Mouse (Mus musculus): ENCODE measurements around the gene Gsta3. TPM values are rescaled to one million over a fixed set of nuclear protein-coding genes. Genes with fewer than 3 reads are reported as not detected.
A peak's percentile ranks its signal among the peaks of the same experiment; 100 is the strongest.
"Not testable (repeated sequence)": the region's sequence is repeated elsewhere in the genome, so short reads cannot be mapped to it uniquely, and the experiment has no call there.

The Gsta3 gene
- 0.20 and 0.52 TPM in 2 replicates for polyA plus RNA-seq (2016; fragmentation: Nextera tagmentation; extraction: Ambion mirVana)

DNA sequence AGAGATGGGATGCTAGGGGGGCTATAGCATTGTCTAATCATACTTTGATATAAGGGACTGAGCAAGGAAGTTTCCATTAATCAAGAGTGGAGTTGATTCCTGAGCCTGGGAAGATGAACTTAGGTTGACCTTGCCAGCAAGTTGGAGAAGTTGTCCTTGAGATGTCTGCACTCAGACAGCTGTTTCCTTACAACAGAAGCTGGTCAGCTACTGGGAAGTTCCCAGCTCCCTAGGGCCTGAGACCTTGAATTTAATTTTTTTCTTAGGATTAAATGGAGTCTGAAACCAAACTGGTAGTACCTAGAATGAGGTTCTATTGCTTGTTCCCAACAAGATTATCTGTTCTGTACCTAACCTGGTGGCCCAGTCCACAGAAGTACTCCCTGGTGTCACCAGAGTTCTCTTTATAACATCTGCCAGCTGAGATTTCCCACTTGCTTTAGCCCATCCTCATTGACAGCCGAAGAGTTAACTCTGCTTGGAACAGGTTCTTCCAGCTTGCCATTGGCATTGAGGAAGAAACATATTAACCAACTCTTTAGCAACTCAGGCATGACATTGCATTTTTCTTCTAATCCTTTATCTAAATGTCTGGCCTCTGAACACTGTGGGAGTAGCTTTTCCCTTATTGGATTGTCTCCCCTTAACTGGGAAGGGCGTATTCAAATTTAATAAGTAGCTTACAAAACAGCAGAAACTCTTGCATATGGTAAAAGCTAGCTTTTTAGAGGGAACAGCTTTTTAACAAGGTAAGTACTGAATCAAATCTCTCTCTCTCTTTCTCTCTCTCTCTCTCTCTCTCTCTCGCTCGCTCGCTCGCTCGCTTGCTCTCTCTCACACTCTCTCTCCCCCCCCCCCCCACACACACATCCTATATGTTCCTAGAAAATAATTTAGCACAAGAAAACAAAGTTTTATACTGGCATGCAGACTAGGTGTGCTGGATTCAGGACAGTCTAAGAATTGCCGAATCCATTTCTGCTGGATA, at the start of gene Gsta3:
Gene Gsta3 (plus strand): TSS at position 679 of the 988 bp plus-strand sequence.
- no peak within 1 kb of the TSS for H3K27ac ChIP-seq (replicated peaks)
- WGBS: 89% methylated on average over 8 of the region's 8 CpGs
- H3K4me1 ChIP-seq: no peaks in the 10 kb centered on the region
- no peak for DNase-seq (ENCODE audit: low spot score)
- H3K36me3 ChIP-seq (replicated peaks): no peaks in the 10 kb centered on the region
- no peaks in the 10 kb centered on the region for H3K9me3 ChIP-seq
- H3K27me3 ChIP-seq (replicated peaks; ENCODE audit: low read depth, poor library complexity, severe bottlenecking): no peaks in the 10 kb centered on the region
- no peak within 1 kb of the TSS for H3K4me3 ChIP-seq

DNA sequence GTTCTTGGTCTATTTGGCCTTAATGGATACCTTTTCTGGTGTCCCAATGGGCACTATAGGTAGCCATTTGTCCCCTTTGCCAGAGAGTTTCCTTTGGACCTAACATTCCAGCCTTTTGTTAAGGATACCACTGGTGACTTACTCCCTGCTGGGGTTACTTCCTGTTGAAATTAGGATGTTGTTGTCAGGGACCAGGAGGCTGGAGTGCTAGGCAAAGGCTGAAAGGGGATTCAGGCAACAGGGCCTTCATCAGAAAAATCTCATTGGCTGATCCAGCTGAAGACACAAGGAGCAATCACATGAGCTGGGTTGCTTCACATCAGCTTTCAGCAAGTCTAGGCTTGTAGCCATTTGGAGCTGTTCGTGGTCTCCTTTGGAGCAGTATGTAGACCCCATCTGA, 34.1 kb upstream of the Gsta3 start:
- 91% methylated on average over 1 of the region's 1 CpGs for WGBS
- no peaks in the 10 kb centered on the region for H3K4me1 ChIP-seq
- no peak overlapping the region for H3K27ac ChIP-seq (replicated peaks)
- no peaks in the 10 kb centered on the region for H3K36me3 ChIP-seq (replicated peaks)
- no peaks in the 10 kb centered on the region for H3K9me3 ChIP-seq
- no peak for DNase-seq (ENCODE audit: low spot score)
- H3K4me3 ChIP-seq: no peak overlapping the region
- H3K27me3 ChIP-seq (replicated peaks; ENCODE audit: low read depth, poor library complexity, severe bottlenecking): no peaks in the 10 kb centered on the region

DNA sequence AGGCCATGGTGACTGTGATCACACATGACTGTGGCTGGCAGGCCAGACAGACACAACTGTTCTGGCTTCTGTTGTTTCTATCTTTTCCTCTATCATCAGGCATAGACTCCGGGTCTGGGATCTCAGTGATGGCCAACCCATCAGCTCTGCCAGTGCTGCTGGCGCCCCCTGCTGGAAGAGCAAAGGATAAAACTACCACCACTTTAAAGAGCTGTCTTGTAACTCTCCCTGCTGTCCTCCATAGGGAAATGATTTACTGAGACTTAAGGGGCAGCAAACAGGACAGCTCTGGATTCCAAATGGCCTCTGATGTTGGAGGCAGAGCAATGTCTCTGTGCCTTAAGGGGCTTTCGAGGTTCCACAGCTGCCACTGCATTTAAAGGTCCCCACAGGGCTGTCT, 26.9 kb upstream of the Gsta3 start:
- 32% methylated on average over 3 of the region's 3 CpGs for WGBS
- H3K4me3 ChIP-seq; H3K4me1 ChIP-seq; H3K36me3 ChIP-seq (replicated peaks); DNase-seq (ENCODE audit: low spot score); H3K27me3 ChIP-seq (replicated peaks; ENCODE audit: low read depth, poor library complexity, severe bottlenecking); H3K27ac ChIP-seq (replicated peaks); H3K9me3 ChIP-seq: not testable (repeated sequence)

DNA sequence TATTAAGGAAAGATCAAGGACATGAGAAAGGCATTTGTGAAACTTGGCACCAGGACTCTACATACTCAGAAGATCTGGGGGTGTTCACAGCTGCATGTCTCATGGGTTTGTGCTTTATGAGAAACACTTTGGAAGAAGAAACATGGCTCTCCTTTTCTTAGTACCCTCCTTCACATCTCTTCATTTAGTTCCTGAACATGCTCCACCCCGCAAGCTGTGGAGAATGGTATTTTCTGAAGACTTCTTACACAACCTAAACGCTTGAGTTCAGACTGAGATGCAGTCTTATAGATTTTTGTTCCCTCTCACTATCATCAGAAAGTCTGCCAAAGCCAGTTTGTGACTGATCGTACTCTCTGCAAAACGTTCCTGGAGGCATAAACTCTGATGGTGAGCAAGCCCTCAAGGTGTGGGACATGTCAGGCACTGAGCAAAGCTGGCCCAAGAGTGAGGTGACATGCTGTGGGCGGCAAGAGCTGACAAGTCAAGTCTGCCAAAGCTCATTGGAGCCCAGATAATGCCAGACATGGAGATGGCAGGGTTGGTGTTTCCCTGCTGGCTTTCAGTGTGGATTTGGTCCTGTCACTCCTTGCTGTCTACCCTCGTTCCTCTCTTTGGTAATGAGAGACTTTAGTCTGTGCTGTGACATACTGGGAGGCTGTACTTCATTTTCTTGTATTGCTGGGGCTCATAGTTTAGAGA, 26.2 kb upstream of the Gsta3 start:
- WGBS: 77% methylated on average over 6 of the region's 6 CpGs
- not testable (repeated sequence) for DNase-seq (ENCODE audit: low spot score); H3K36me3 ChIP-seq (replicated peaks); H3K9me3 ChIP-seq; H3K27ac ChIP-seq (replicated peaks); H3K4me1 ChIP-seq; H3K4me3 ChIP-seq; H3K27me3 ChIP-seq (replicated peaks; ENCODE audit: low read depth, poor library complexity, severe bottlenecking)

DNA sequence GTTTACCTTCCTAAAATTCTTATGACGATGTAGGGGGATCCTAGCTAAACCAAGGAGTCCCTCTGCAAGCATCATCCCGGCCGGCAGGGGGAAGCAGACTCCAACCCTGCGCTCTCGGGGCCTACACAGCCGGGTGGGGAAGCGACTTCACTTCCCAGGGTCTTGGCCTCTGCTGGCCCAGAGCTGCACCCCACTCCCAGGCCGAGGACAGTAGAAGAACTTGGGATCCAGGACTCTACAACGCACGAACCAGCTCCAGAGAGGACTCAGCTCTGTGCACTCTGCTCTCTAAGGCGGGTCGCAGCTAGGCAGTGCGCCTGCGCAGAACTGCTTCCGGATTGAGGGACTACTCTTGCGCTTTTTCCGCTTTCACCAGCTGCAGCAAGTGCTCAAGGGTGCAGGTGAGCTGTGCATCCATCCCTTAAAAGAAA, 21.9 kb upstream of the Gsta3 start, which contains the start of gene Tmem14a:
Gene Tmem14a (plus strand): TSS at position 87 of the 431 bp plus-strand sequence.
- WGBS: under 1% methylated on average over 17 of the region's 17 CpGs
- peak within 1 kb of the TSS; percentile 67 for H3K4me3 ChIP-seq
- no peaks in the 10 kb centered on the region for H3K27me3 ChIP-seq (replicated peaks; ENCODE audit: low read depth, poor library complexity, severe bottlenecking)
- peak within 1 kb of the TSS; percentile 92 for H3K27ac ChIP-seq (replicated peaks)
- DNase-seq (ENCODE audit: low spot score): peak; percentile 88
- H3K36me3 ChIP-seq (replicated peaks): no peaks in the 10 kb centered on the region
- no peaks in the 10 kb centered on the region for H3K9me3 ChIP-seq
- H3K4me1 ChIP-seq: peaks cover 10% of the 10 kb centered on the region

DNA sequence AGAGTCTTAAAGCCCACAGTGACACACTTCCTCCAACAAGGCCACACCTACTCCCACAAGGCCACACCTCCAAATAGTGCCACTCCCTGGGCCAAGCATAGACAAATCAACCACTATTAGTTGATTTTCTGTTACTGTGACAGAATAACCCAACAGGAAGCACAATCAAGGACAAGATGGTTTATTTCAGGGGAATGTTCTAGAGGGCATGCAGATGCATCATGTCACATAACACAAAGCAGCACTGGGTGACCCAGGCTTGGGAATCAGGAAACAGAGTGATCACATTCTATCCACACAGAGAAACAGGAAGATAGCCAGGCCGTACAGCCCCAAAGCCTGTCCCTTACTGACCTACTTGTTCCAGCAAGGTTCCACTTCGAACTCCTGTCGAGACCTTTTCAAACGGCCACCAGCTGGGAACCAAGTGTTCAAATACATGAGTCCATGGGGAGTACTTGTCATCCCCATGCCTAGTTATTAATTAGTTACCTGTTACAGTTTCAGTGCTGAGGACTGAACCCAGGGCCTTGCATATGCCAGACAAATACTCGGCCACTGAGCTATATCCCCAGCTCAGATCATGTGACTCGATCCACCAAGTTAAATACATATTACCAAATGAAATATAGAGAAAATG, 12.5 kb upstream of the Gsta3 start:
- 90% methylated on average over 6 of the region's 6 CpGs for WGBS
- no peaks in the 10 kb centered on the region for H3K27me3 ChIP-seq (replicated peaks; ENCODE audit: low read depth, poor library complexity, severe bottlenecking)

DNA sequence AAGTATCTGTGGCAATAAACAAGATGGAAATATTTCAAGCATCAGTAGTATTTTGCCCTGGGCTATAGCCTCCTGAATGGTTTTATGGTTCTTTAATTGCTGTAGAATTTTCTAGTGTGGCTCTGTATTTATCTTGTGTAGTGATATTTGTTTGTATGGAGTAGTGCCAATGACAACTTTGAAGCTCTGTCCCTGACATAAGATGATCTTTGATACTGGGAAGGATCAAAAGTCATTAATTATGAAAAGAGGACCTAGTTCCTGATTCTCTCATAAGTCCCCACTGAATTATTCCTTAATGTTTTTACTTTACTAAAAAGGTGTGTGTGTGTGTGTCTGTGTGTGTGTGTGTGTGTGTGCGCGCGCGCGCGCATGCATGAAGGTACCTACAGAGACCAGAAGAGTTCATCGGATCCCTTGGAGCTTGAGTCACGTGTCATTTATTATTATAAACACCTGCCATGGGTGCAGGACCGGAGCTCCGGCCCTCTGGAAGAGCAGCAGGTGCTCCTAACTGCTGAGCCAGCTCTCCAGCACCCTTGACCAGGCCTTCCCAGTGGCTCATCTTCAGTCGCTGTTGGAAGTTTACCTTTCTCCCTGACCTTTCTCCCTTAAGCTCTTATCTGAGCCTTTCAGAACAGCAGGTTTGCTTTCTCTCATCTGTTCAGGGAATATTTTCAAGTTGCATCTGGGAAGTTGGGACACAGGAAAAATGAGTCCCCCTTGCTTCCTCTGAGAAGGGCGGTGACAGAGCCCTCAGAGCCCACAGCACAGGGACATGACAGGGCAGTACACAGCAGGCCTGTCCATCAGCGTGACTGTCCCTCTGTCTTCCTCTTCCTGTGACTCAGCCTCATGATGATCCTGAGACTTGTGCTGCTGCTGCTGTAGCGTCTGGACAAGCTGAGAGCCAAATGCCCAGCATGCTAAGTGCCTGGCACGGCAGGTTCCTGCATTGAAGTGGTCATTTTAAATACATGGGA, 11.4 kb upstream of the Gsta3 start:
- H3K4me1 ChIP-seq; H3K4me3 ChIP-seq; DNase-seq (ENCODE audit: low spot score); H3K27me3 ChIP-seq (replicated peaks; ENCODE audit: low read depth, poor library complexity, severe bottlenecking); H3K27ac ChIP-seq (replicated peaks); H3K36me3 ChIP-seq (replicated peaks); H3K9me3 ChIP-seq: not testable (repeated sequence)
- 81% methylated on average over 15 of the region's 15 CpGs for WGBS

More for the DNA sequence above, 12.5 kb upstream of the Gsta3 start:
- Histone ChIP-seq H3K4me1 (peaks cover 8% of the 10 kb centered on the region; the same call in 1 of the 2 replicates), H3K4me3 (no peak overlapping the region), H3K27ac (replicated peaks) (no peak overlapping the region), H3K36me3 (replicated peaks) (no peaks in the 10 kb centered on the region; the same call in 1 of the 2 replicates), H3K9me3 (no peaks in the 10 kb centered on the region)
- no peak for DNase-seq (ENCODE audit: low spot score)

DNA sequence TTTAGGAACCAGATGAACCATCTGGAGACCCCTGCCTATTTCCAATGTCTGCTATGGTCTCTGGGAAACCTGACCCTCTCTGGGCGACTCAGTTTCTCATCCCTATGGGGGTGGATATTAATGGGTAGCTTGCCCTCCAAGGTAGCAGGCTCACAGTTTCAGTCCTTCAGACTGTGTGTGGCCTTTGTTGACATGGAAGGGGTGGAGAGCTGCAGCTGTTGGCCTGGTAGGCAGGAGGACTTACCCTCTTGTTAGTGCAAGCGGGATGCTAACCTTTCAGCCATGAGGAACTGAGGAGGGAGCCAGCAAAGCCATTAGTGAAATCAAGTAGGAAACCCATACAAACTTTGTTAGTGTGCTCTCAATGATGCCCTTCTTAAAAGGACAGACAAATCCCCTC, 10.0 kb upstream of the Gsta3 start:
- no peaks in the 10 kb centered on the region for H3K9me3 ChIP-seq
- no peak overlapping the region for H3K4me3 ChIP-seq
- no peaks in the 10 kb centered on the region; the same call in 1 of the 2 replicates for H3K36me3 ChIP-seq (replicated peaks)
- H3K27me3 ChIP-seq (replicated peaks; ENCODE audit: low read depth, poor library complexity, severe bottlenecking): no peaks in the 10 kb centered on the region
- 81% methylated on average over 2 of the region's 2 CpGs for WGBS
- DNase-seq (ENCODE audit: low spot score): no peak
- H3K4me1 ChIP-seq: peaks cover 8% of the 10 kb centered on the region; the same call in 1 of the 2 replicates
- no peak overlapping the region for H3K27ac ChIP-seq (replicated peaks)

DNA sequence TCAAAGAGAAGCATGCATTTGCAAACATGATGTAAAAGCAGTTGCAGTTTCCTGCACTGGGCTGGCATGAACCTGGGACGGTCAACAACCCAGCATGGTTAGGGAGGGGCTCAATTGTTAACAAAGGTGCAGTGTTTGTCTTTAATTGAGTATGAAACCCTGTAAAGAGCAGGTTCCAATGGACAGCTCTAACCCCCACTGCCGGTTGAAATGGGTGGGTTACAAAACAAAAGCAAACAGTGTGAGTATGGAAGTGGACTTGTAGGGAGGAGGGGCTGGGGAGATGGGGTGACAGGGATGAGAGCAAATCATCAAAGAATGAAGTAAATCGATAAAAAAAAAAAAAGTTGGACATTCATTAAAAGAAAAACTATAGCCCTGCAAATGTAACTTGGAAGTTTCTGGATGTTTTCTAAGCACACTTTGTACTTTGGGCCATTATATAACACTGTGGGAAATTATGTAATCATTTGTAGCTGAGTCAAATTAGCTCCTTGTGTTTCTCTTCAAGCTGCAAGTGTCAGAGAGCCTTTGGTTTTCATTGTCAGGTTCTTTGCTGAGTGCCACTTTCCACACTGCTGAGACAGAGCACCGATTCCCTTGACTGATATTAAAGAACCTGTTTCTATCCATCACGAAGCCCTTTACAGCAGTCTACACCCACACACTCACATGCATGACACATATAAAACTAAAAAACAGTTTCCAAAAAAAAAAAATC, 8.5 kb upstream of the Gsta3 start:
- Histone ChIP-seq H3K4me3 (no peak overlapping the region), H3K4me1 (peaks cover 8% of the 10 kb centered on the region; the same call in 1 of the 2 replicates), H3K27ac (replicated peaks) (no peak overlapping the region), H3K9me3 (no peaks in the 10 kb centered on the region), H3K36me3 (replicated peaks) (no peaks in the 10 kb centered on the region), H3K27me3 (replicated peaks; ENCODE audit: low read depth, poor library complexity, severe bottlenecking) (no peaks in the 10 kb centered on the region)
- no peak for DNase-seq (ENCODE audit: low spot score)
- WGBS: 62% methylated on average over 5 of the region's 5 CpGs

DNA sequence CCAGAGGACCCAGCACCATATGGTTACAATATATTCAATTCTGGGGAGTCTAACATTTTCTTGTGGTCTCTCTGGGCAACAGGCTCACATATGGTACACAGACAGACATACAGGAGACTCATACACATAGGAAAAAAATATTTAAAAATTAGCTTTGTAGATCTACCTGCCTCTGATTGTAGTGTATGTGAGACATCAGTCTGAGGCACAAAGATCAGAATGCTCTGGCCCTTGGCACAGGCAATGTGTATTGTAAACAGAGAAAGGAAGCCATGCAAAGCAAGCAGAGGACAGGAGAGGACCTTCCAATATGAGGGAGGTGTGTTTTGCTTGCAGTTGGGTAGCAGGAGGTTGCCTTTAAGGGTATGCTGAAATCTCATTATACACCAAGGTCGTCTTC, 7.9 kb upstream of the Gsta3 start:
- DNase-seq (ENCODE audit: low spot score): no peak
- Histone ChIP-seq H3K27ac (replicated peaks) (no peak overlapping the region), H3K9me3 (no peaks in the 10 kb centered on the region), H3K36me3 (replicated peaks) (no peaks in the 10 kb centered on the region), H3K27me3 (replicated peaks; ENCODE audit: low read depth, poor library complexity, severe bottlenecking) (no peaks in the 10 kb centered on the region), H3K4me1 (peaks cover 8% of the 10 kb centered on the region; the same call in 1 of the 2 replicates), H3K4me3 (no peak overlapping the region)
- whole genome bisulfite sequencing: 78% methylated on average over 1 of the region's 1 CpGs

DNA sequence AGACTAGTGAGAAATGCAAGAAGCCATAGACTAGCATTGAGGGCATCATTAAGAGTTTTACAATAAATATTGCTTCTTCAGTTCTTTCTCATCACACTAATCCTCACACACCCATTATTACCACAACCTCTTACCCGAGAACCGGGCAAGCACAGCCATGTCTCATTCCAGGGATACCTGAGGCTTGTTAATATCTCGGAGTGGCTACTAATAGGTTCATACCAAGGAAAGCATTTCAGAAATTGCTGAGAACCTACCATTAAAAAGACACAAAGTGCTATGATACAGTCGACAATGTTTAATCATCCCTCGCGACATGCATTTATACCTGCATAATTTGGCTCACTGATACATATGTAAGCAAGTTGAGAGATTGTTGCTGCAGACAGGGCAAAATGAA, 5.0 kb upstream of the Gsta3 start:
- Histone ChIP-seq H3K4me3 (no peak overlapping the region), H3K4me1 (peaks cover 8% of the 10 kb centered on the region; the same call in 1 of the 2 replicates), H3K27ac (replicated peaks) (no peak overlapping the region), H3K36me3 (replicated peaks) (no peaks in the 10 kb centered on the region), H3K9me3 (no peaks in the 10 kb centered on the region), H3K27me3 (replicated peaks; ENCODE audit: low read depth, poor library complexity, severe bottlenecking) (no peaks in the 10 kb centered on the region)
- 90% methylated on average over 6 of the region's 6 CpGs for WGBS
- no peak for DNase-seq (ENCODE audit: low spot score)
